Mouse (Mus musculus) limb, embryonic 14.5 days (tissue): ENCODE data around the gene Adcy3. TPM values are rescaled to one million over a fixed set of nuclear protein-coding genes. Genes with fewer than 3 reads are reported as not detected.

Experiments
- ATAC-seq: fragments of 200-750 bp; cut with Nextera tagmentation; 2 replicates; pipeline ENCODE4 v1.8.0; 2017; ENCODE audit warnings: low read depth, moderate number of reproducible peaks, moderate TSS enrichment; ENCODE audit not compliant: low FRiP score
- DNase-seq: peaks from one replicate; pipeline ENCODE4 v3.0.0-alpha.2; 2015; ENCODE audit warnings: low spot score
- H3K27ac ChIP-seq: fragments of 300-500 bp; sonication (generic); replicated peaks from 2 replicates; pipeline ENCODE4 v1.5.1; 2014; ENCODE audit warnings: low read depth, mild to moderate bottlenecking, low read length, moderate library complexity, mixed read lengths
- H3K27me3 ChIP-seq: fragments of 300-500 bp; sonication (generic); 2 replicates; pipeline ENCODE4 v1.6.1; 2014; ENCODE audit warnings: low read length, mixed read lengths; ENCODE audit not compliant: control insufficient read depth, insufficient read depth
- H3K36me3 ChIP-seq: fragments of 300-500 bp; sonication (generic); 2 replicates; pipeline ENCODE4 v1.6.1; 2014; ENCODE audit warnings: mild to moderate bottlenecking, low read length, moderate library complexity, mixed read lengths; ENCODE audit not compliant: control insufficient read depth, insufficient read depth
- H3K4me1 ChIP-seq: fragments of 300-500 bp; sonication (generic); 2 replicates; pipeline ENCODE4 v1.6.1; 2014; ENCODE audit warnings: antibody characterized with exemption, low read length, mixed read lengths; ENCODE audit not compliant: control insufficient read depth, insufficient read depth
- H3K4me2 ChIP-seq: fragments of 300-500 bp; sonication (generic); replicated peaks from 2 replicates; pipeline ENCODE4 v1.6.1; 2014; ENCODE audit warnings: low read depth, mild to moderate bottlenecking, low read length, moderate library complexity; ENCODE audit not compliant: severe bottlenecking
- H3K4me3 ChIP-seq: fragments of 300-500 bp; sonication (generic); replicated peaks from 2 replicates; pipeline ENCODE4 v1.5.1; 2014; ENCODE audit warnings: low read length
- H3K9ac ChIP-seq: fragments of 300-500 bp; sonication (generic); 2 replicates; pipeline ENCODE4 v1.6.1; 2014; ENCODE audit warnings: mild to moderate bottlenecking, low read depth, low read length, moderate library complexity; ENCODE audit not compliant: severe bottlenecking
- H3K9me3 ChIP-seq: fragments of 300-500 bp; sonication (generic); 2 replicates; pipeline ENCODE4 v1.6.1; 2016; ENCODE audit warnings: low read length; ENCODE audit not compliant: control insufficient read depth
- POLR2A ChIP-seq: fragments of 200-500 bp; IDR thresholded peaks from 2 replicates; pipeline ENCODE4 v1.8.0; 2012; ENCODE audit warnings: inconsistent platforms, mild to moderate bottlenecking, moderate library complexity, borderline replicate concordance; ENCODE audit not compliant: insufficient read depth, insufficient read length; ENCODE audit errors: extremely low read depth
- WGBS: fragments of 180-500 bp; shearing (Covaris S2); extraction: QIAGEN DNeasy Blood & Tissue Kit; methylation state at CpG from one replicate; pipeline ENCODE4 v1.1.7; 2014; 5-methylcytosine and 5-hydroxymethylcytosine counted together
- polyA plus RNA-seq, 2 experiments: library from polyadenylated mRNA; depleted of rRNA in 1 of 2; stranded (reverse) in 1 of 2; unstranded in 1 of 2; fragments of >200 nt; fragmentation: Nextera tagmentation in 1 of 2; extraction: Ambion mirVana in 1 of 2; gene quantifications; 2 replicates each; pipeline versions ENCODE4 v1.2.1 to v1.2.3; 2012 to 2014

The Adcy3 gene
- polyA plus RNA-seq, 2 experiments = 11.5 to 15.5 TPM

DNA sequence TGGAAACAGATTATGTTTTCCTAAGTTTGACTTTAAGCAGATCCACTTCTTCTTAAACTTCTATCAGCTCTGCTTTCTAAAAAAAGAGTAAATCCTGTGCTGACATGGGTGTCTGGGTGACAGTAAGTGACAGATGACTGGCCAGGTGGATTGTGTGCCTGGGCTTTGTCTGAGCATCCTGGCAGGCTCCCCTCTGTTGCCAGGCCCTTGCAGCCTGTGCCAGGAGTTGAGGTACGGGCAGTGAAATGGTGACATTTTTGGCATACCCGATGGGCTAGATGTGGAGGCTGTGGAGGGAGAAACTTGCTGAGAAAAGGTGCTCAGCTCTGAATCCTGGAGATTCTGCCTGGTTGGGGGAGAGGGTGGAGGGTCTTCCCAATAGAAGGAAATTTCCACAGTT, 24.6 kb downstream of the Adcy3 start:
- DNase-seq (no peak), ATAC-seq (no peak)
- Histone ChIP-seq H3K9ac (no peak overlapping the region), H3K27me3 (no peaks in the 10 kb centered on the region), H3K36me3 (no peaks in the 10 kb centered on the region; the same call in 1 of the 2 replicates), H3K9me3 (no peaks in the 10 kb centered on the region), H3K27ac (no peak overlapping the region), H3K4me2 (no peak overlapping the region), H3K4me3 (no peak overlapping the region), H3K4me1 (no peaks in the 10 kb centered on the region)
- 73% methylated on average over 2 of the region's 2 CpGs for WGBS
- no peak for TF ChIP-seq POLR2A

DNA sequence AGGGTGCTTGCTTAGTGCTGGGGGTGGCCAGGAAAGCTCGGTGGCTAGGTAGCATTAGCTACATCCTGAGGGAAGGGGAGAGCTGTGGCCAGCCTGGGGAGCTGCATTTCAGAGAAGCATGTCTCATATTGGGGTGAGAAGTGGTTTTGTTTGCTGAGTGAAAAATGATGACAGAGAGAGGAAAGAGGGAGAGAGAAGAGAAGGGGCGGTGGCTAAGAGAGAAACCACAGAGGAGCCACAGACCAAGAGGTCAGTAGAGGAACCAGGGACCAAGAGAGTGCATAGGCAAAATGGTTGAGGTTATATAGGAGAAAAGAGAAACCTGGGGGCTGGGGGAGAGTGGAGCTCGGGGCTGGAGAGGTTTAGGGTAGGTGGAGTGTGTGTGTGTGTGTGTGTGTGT, 25.3 kb downstream of the Adcy3 start:
- Histone ChIP-seq H3K9me3 (no peaks in the 10 kb centered on the region), H3K27ac (no peak overlapping the region), H3K36me3 (no peaks in the 10 kb centered on the region; the same call in 1 of the 2 replicates), H3K27me3 (no peaks in the 10 kb centered on the region), H3K4me1 (no peaks in the 10 kb centered on the region), H3K9ac (no peak overlapping the region), H3K4me2 (no peak overlapping the region), H3K4me3 (no peak overlapping the region)
- no peak for ATAC-seq
- TF ChIP-seq POLR2A = no peak
- DNase-seq = no peak
- 94% methylated on average over 3 of the region's 3 CpGs for WGBS

DNA sequence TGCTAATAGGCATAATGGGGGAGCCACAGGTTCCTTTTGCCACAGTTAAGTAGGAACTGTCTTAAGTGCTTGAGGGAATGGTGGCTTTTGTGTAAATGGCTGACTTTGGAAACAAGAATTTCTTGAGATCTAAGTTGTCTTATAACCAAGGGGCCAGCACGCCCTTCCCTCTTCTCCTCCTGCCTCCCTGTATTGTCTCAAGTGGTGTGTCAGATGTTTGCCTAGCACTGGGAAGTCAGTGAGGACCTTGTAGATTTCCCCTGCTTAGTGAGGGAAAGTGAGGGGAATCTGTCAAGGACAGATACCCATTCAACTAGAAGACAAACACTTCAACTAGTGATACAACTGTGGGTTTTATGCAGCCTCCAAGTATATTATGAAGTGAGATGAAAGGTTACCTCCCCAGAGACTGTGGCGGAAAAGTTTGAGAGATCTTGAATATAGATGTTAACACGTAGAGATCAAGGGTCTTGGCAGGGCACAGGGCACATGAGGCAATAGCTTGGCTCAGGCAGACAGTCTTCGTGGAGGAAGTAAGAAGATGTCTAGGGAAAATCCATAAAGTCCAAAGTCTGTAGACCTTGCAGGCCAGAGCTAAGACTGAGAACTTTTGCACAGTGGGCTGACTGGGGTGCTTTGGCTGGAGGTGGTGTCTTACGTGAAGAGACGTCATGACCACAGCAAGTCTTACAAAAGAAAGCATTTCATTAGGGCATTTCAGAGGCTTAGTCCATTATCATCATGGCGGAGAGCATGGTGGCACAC, 26.1 kb downstream of the Adcy3 start:
- no peak overlapping the region for H3K4me3 ChIP-seq
- ATAC-seq (no peak), DNase-seq (no peak)
- H3K27me3 ChIP-seq = no peaks in the 10 kb centered on the region
- H3K36me3 ChIP-seq = no peaks in the 10 kb centered on the region; the same call in 1 of the 2 replicates
- 92% methylated on average over 7 of the region's 7 CpGs for WGBS
- no peak overlapping the region for H3K27ac ChIP-seq
- no peaks in the 10 kb centered on the region for H3K9me3 ChIP-seq
- H3K4me1 ChIP-seq = no peaks in the 10 kb centered on the region
- H3K9ac ChIP-seq = no peak overlapping the region
- TF ChIP-seq POLR2A = no peak
- H3K4me2 ChIP-seq = no peak overlapping the region

DNA sequence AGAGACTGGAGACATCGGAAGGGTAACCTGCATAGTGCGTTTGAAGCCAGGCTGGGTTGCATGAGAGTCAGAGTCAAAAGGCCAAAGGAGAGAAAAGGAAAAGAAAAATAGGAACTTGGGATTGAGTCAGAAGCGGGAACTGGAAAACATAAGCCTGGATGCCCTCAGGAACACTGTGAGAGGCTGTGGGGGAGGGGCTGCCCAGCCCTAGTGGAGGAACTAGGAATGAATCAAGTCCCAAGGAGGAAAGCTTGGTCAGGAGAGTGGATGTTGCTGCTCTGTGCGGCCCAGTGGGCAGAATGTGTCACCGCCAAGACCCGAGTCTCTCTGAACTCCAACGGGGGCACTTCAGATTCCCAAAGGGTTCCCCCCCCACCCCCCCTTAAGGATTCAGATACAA, 27.4 kb downstream of the Adcy3 start:
- Histone ChIP-seq H3K9ac (no peak overlapping the region), H3K36me3 (no peaks in the 10 kb centered on the region; the same call in 1 of the 2 replicates), H3K27ac (no peak overlapping the region), H3K4me1 (no peaks in the 10 kb centered on the region), H3K27me3 (no peaks in the 10 kb centered on the region), H3K4me2 (no peak overlapping the region), H3K4me3 (no peak overlapping the region), H3K9me3 (no peaks in the 10 kb centered on the region)
- no peak for TF ChIP-seq POLR2A
- 71% methylated on average over 7 of the region's 7 CpGs for WGBS
- DNase-seq (no peak), ATAC-seq (no peak)

DNA sequence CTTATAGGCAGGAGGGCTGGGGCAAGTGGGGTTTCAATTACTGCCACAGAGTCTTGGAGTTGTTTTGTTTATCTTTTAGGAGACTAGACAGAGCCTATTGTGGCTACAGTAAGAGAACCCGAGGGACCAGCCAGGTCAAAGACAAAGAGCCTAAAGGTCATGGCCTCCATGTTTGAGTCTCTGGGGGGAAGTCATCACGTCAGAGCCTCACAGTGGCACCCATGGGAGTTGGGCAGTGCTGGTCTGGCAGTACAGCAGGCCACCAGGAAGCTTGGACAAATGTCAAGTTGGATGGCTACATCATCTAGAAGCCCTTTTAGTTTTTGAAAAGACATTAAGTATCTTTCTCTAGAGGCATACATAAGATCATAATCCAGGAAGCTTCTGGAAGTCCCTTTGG, 30.0 kb downstream of the Adcy3 start:
- H3K4me1 ChIP-seq = no peaks in the 10 kb centered on the region
- no peak overlapping the region for H3K4me2 ChIP-seq
- no peak overlapping the region for H3K27ac ChIP-seq
- no peak overlapping the region for H3K4me3 ChIP-seq
- H3K9ac ChIP-seq = no peak overlapping the region
- DNase-seq (no peak), ATAC-seq (no peak)
- no peaks in the 10 kb centered on the region for H3K27me3 ChIP-seq
- 52% methylated on average over 2 of the region's 2 CpGs for WGBS
- TF ChIP-seq POLR2A = no peak
- no peaks in the 10 kb centered on the region; the same call in 1 of the 2 replicates for H3K36me3 ChIP-seq
- no peaks in the 10 kb centered on the region for H3K9me3 ChIP-seq
